In the genomic region with DNA sequence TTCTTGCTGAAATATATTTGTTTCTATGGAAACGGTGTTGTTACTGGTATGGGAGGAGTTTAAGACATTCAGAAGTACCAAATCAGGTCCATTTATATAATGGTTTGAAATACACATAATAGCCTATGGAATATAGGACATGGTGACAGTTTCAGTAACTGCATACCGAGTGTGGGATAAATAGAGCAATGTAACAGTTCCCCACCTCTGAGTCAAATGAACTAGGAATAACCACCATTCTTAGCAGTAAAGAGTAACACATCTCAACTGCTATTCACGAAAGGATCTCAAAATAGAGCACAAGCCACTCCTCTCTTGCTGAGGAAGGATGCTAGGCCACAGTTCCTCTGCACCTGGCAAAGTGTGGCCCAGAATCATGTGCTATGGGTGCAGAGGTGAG, we compare ENCODE assay signal across 19 mouse cellular contexts.
DNase-seq lines count a peak whose midpoint lies in the region; TF ChIP-seq lines count a peak whose summit lies in the region.
"Had no signal": no experiment of that assay in that cellular context is flagged by ENCODE, and none has a peak within 500 bp of the region (broad histone marks: within the 10 kb centered on the region; RNA-seq: fewer than 3 reads in every experiment).

No protein-coding gene starts in this region.

- peak overlapping the region; percentile 1; the same call in 1 of the 2 replicates for H3K27ac ChIP-seq in layer of hippocampus, adult 2 months
- H3K27ac ChIP-seq: embryonic facial prominence, embryonic 12.5 days; heart, adult 2 months; heart, embryonic 15.5 days; hindbrain, embryonic 13.5 days; hindbrain, postnatal 0 days had no signal

- TF ChIP-seq CTCF in layer of hippocampus, adult 2 months (conservative IDR thresholded peaks at IDR 0.05), result no peak

- DNase-seq in layer of hippocampus, adult 2 months (ENCODE audit: low spot score in 2 of 2), result no peak
- no peak for DNase-seq in layer of hippocampus, postnatal 10 days (ENCODE audit: low spot score in 2 of 2)
- DNase-seq in left cerebral cortex, postnatal 25 days (ENCODE audit: low spot score in 2 of 2), result peak; percentile 49 to 79
- no peak for DNase-seq in left cerebral cortex, adult 18-20 months (ENCODE audit: low spot score in 2 of 2)
- peak; percentile 39 for DNase-seq in thymus, postnatal 0 days (ENCODE audit: low spot score)
- DNase-seq in thymus, postnatal 25 days, result no peak
- DNase-seq in adrenal gland, postnatal 14 days, result no peak
- DNase-seq: adrenal gland, adult 2 months; adrenal gland, postnatal 36 days; cerebellum, adult 11 months; cerebellum, adult 9-10 months; cerebellum, postnatal 25 days; gastrocnemius, postnatal 14 days; heart, adult 2 months; heart, postnatal 14 days had no signal

- H3K4me3 ChIP-seq in layer of hippocampus, adult 2 months, result no peak overlapping the region
- H3K4me3 ChIP-seq: embryonic facial prominence, embryonic 12.5 days; heart, adult 2 months; heart, embryonic 15.5 days; hindbrain, embryonic 13.5 days had no signal

- intact Hi-C loops in left cerebral cortex, postnatal 25 days (cut with DNase I), result no loop called here

Comparison
In these comparisons a context has a peak if more than half of its experiments do, and no peak if none do; other contexts are left out.
1. DNase-seq: peak in left cerebral cortex, postnatal 25 days (2 of 2) and thymus, postnatal 0 days (single experiment); none in layer of hippocampus, adult 2 months (0 of 2), layer of hippocampus, postnatal 10 days (0 of 2), left cerebral cortex, adult 18-20 months (0 of 2), thymus, postnatal 25 days (single experiment) and adrenal gland, postnatal 14 days (single experiment).